Mouse (Mus musculus): ENCODE results near the gene Ppil6. TPM values are rescaled to one million over a fixed set of nuclear protein-coding genes. Genes with fewer than 3 reads are reported as not detected.

Gene Ppil6
- polyA plus RNA-seq, 1 experiment from 2014 or later: 3.3 TPM

- H3K9ac ChIP-seq (ENCODE audit: low read depth, low read length): no peak overlapping the region
- TF ChIP-seq CTCF (IDR thresholded peaks at IDR 0.05; ENCODE audit: low read depth): no peak
- 83% methylated on average over 9 of the region's 9 CpGs for whole genome bisulfite sequencing
- no peak for DNase-seq (ENCODE audit: low spot score)
- H3K4me3 ChIP-seq (replicated peaks; ENCODE audit: low read depth, low read length): no peak overlapping the region
- no peak overlapping the region for H3K4me2 ChIP-seq (ENCODE audit: low read length)
- no peaks in the 10 kb centered on the region for H3K27me3 ChIP-seq (ENCODE audit: insufficient read depth, low read length)
- no peaks in the 10 kb centered on the region for H3K9me3 ChIP-seq (replicated peaks; ENCODE audit: low read length)
- H3K36me3 ChIP-seq (ENCODE audit: insufficient read depth, low read length): peaks cover 20% of the 10 kb centered on the region
- no peak for ATAC-seq (replicated peaks; ENCODE audit: low FRiP score, low read depth)
- no peak overlapping the region for H3K27ac ChIP-seq
- peaks cover 8% of the 10 kb centered on the region; the same call in 1 of the 2 replicates for H3K4me1 ChIP-seq (replicated peaks; ENCODE audit: insufficient read depth, low read length)
Observed at GRCm38 (mm10) chr10:41451656-41452055, 38.6 kb upstream of the Ppil6 start.

- DNase-seq (ENCODE audit: low spot score): no peak
- H3K27me3 ChIP-seq (ENCODE audit: insufficient read depth, low read length): no peaks in the 10 kb centered on the region
- no peak overlapping the region for H3K27ac ChIP-seq
- 93% methylated on average over 3 of the region's 3 CpGs for WGBS
- H3K9me3 ChIP-seq (replicated peaks; ENCODE audit: low read length): no peaks in the 10 kb centered on the region
- H3K4me2 ChIP-seq (ENCODE audit: low read length): no peak overlapping the region
- no peak overlapping the region for H3K9ac ChIP-seq (ENCODE audit: low read depth, low read length)
- TF ChIP-seq CTCF (IDR thresholded peaks at IDR 0.05; ENCODE audit: low read depth): no peak
- peaks cover 22% of the 10 kb centered on the region for H3K36me3 ChIP-seq (ENCODE audit: insufficient read depth, low read length)
- ATAC-seq (replicated peaks; ENCODE audit: low FRiP score, low read depth): no peak
- peaks cover 8% of the 10 kb centered on the region; the same call in 1 of the 2 replicates for H3K4me1 ChIP-seq (replicated peaks; ENCODE audit: insufficient read depth, low read length)
- no peak overlapping the region for H3K4me3 ChIP-seq (replicated peaks; ENCODE audit: low read depth, low read length)
Observed at GRCm38 (mm10) chr10:41452791-41453190, 37.4 kb upstream of the Ppil6 start.

- DNase-seq (ENCODE audit: low spot score): no peak
- Histone ChIP-seq H3K4me1 (replicated peaks; ENCODE audit: insufficient read depth, low read length) (no peaks in the 10 kb centered on the region), H3K27ac (no peak overlapping the region), H3K9ac (ENCODE audit: low read depth, low read length) (no peak overlapping the region), H3K27me3 (ENCODE audit: insufficient read depth, low read length) (no peaks in the 10 kb centered on the region), H3K36me3 (ENCODE audit: insufficient read depth, low read length) (peaks cover 35% of the 10 kb centered on the region), H3K4me3 (replicated peaks; ENCODE audit: low read depth, low read length) (no peak overlapping the region), H3K9me3 (replicated peaks; ENCODE audit: low read length) (no peaks in the 10 kb centered on the region), H3K4me2 (ENCODE audit: low read length) (no peak overlapping the region)
- ATAC-seq (replicated peaks; ENCODE audit: low FRiP score, low read depth): no peak
- TF ChIP-seq CTCF (IDR thresholded peaks at IDR 0.05; ENCODE audit: low read depth): no peak
- 87% methylated on average over 4 of the region's 4 CpGs for WGBS
Observed at GRCm38 (mm10) chr10:41459990-41460389, 30.2 kb upstream of the Ppil6 start.

GRCm38 (mm10) chr10:41460501-41460900, 29.7 kb upstream of the Ppil6 start:
- WGBS: 12% methylated on average over 2 of the region's 2 CpGs
- Histone ChIP-seq H3K36me3 (ENCODE audit: insufficient read depth, low read length) (peaks cover 37% of the 10 kb centered on the region), H3K4me2 (ENCODE audit: low read length) (no peak overlapping the region), H3K9me3 (replicated peaks; ENCODE audit: low read length) (no peaks in the 10 kb centered on the region), H3K27me3 (ENCODE audit: insufficient read depth, low read length) (no peaks in the 10 kb centered on the region), H3K27ac (no peak overlapping the region), H3K9ac (ENCODE audit: low read depth, low read length) (no peak overlapping the region), H3K4me3 (replicated peaks; ENCODE audit: low read depth, low read length) (no peak overlapping the region), H3K4me1 (replicated peaks; ENCODE audit: insufficient read depth, low read length) (no peaks in the 10 kb centered on the region)
- ATAC-seq (replicated peaks; ENCODE audit: low FRiP score, low read depth) (no peak), DNase-seq (ENCODE audit: low spot score) (no peak)
- TF ChIP-seq CTCF (IDR thresholded peaks at IDR 0.05; ENCODE audit: low read depth): no peak

GRCm38 (mm10) chr10:41461057-41461722, 29.0 kb upstream of the Ppil6 start:
- no peak for TF ChIP-seq CTCF (IDR thresholded peaks at IDR 0.05; ENCODE audit: low read depth)
- ATAC-seq (replicated peaks; ENCODE audit: low FRiP score, low read depth) (no peak), DNase-seq (ENCODE audit: low spot score) (no peak)
- H3K36me3 ChIP-seq (ENCODE audit: insufficient read depth, low read length): peaks cover 34% of the 10 kb centered on the region
- H3K4me3 ChIP-seq (replicated peaks; ENCODE audit: low read depth, low read length): no peak overlapping the region
- WGBS: 87% methylated on average over 3 of the region's 3 CpGs
- H3K27ac ChIP-seq: no peak overlapping the region
- H3K9me3 ChIP-seq (replicated peaks; ENCODE audit: low read length): no peaks in the 10 kb centered on the region
- H3K27me3 ChIP-seq (ENCODE audit: insufficient read depth, low read length): no peaks in the 10 kb centered on the region
- no peak overlapping the region for H3K4me2 ChIP-seq (ENCODE audit: low read length)
- no peak overlapping the region for H3K9ac ChIP-seq (ENCODE audit: low read depth, low read length)
- no peaks in the 10 kb centered on the region for H3K4me1 ChIP-seq (replicated peaks; ENCODE audit: insufficient read depth, low read length)

GRCm38 (mm10) chr10:41464401-41464955, 25.8 kb upstream of the Ppil6 start:
- DNase-seq (ENCODE audit: low spot score) (no peak), ATAC-seq (replicated peaks; ENCODE audit: low FRiP score, low read depth) (no peak)
- Histone ChIP-seq H3K27me3 (ENCODE audit: insufficient read depth, low read length) (no peaks in the 10 kb centered on the region), H3K36me3 (ENCODE audit: insufficient read depth, low read length) (peaks cover 24% of the 10 kb centered on the region; the same call in 1 of the 2 replicates), H3K4me2 (ENCODE audit: low read length) (no peak overlapping the region), H3K4me1 (replicated peaks; ENCODE audit: insufficient read depth, low read length) (no peaks in the 10 kb centered on the region), H3K9me3 (replicated peaks; ENCODE audit: low read length) (no peaks in the 10 kb centered on the region), H3K27ac (no peak overlapping the region), H3K9ac (ENCODE audit: low read depth, low read length) (no peak overlapping the region), H3K4me3 (replicated peaks; ENCODE audit: low read depth, low read length) (no peak overlapping the region)
- TF ChIP-seq CTCF (IDR thresholded peaks at IDR 0.05; ENCODE audit: low read depth): no peak
- WGBS: 65% methylated on average over 15 of the region's 15 CpGs
